Mouse (Mus musculus) MEL (cell line): ENCODE measurements around the gene Cdx2. TPM values are rescaled to one million over a fixed set of nuclear protein-coding genes. Genes with fewer than 3 reads are reported as not detected.

ENCODE experiments used
- DNase-seq: peaks from one replicate; pipeline ENCODE4 v3.0.0; 2011; ENCODE audit warnings: low read depth, low spot score
- H3K27ac ChIP-seq: 2 replicates; pipeline ENCODE4 v1.5.1; 2012; ENCODE audit warnings: low read depth, mild to moderate bottlenecking, control low read depth, low read length, moderate library complexity; ENCODE audit not compliant: control insufficient read depth
- H3K27me3 ChIP-seq, 2 experiments: fragments of 150-350 bp in 1 of 2; sonication (generic) in 1 of 2; 2 replicates each; pipeline ENCODE4 v1.6.1; 2012; ENCODE audit warnings: low read length in 2 of 2, mild to moderate bottlenecking in 2 of 2, improper control_type of control experiment in 1 of 2, moderate library complexity in 1 of 2; ENCODE audit not compliant: insufficient read depth in 2 of 2, control insufficient read depth in 1 of 2
- H3K36me3 ChIP-seq, 2 experiments: 2 replicates each; pipeline ENCODE4 v1.6.1; 2012 to 2014; ENCODE audit warnings: low read length in 2 of 2, improper control_type of control experiment in 1 of 2, inconsistent platforms in 1 of 2, mild to moderate bottlenecking in 1 of 2; ENCODE audit not compliant: insufficient read depth in 2 of 2, control insufficient read depth in 1 of 2
- H3K4me1 ChIP-seq, 2 experiments: fragments of 150-350 bp in 1 of 2; sonication (generic) in 1 of 2; 2 replicates each; pipeline ENCODE4 v1.6.1; 2012; ENCODE audit warnings: low read length in 2 of 2, improper control_type of control experiment in 1 of 2, mild to moderate bottlenecking in 1 of 2; ENCODE audit not compliant: insufficient read depth in 2 of 2, control insufficient read depth in 1 of 2
- H3K4me3 ChIP-seq, 2 experiments: fragments of 150-350 bp in 1 of 2; sonication (generic) in 1 of 2; 2 replicates each; pipeline ENCODE4 v1.5.1; 2012; ENCODE audit warnings: low read depth in 2 of 2, low read length in 2 of 2, mild to moderate bottlenecking in 2 of 2, moderate library complexity in 2 of 2, control low read depth in 1 of 2, improper control_type of control experiment in 1 of 2; ENCODE audit not compliant: control insufficient read depth in 1 of 2, insufficient read depth in 1 of 2
- H3K79me2 ChIP-seq: 2 replicates; pipeline ENCODE4 v1.6.1; 2012; ENCODE audit warnings: mild to moderate bottlenecking, low read length, moderate library complexity; ENCODE audit not compliant: control insufficient read depth, poor library complexity, insufficient read depth
- H3K9ac ChIP-seq: 2 replicates; pipeline ENCODE4 v1.6.1; 2012; ENCODE audit warnings: low read depth, mild to moderate bottlenecking, control low read depth, low read length, moderate library complexity; ENCODE audit not compliant: control insufficient read depth, poor library complexity, severe bottlenecking
- H3K9me3 ChIP-seq: fragments of 150-350 bp; sonication (generic); replicated peaks from 2 replicates; pipeline ENCODE4 v1.6.1; 2012; ENCODE audit warnings: mild to moderate bottlenecking, low read length, improper control_type of control experiment, moderate library complexity; ENCODE audit not compliant: insufficient read depth
- CTCF ChIP-seq, 3 experiments: IDR thresholded peaks in 2 of 3; conservative IDR thresholded peaks in 1 of 3; 2 replicates each; pipeline ENCODE4 v1.5.1; 2011 to 2012; ENCODE audit warnings: low read length in 3 of 3, low read depth in 2 of 3, mild to moderate bottlenecking in 2 of 3, improper control_type of control experiment in 1 of 3, inconsistent platforms in 1 of 3, mixed read lengths in 1 of 3, moderate library complexity in 1 of 3; ENCODE audit not compliant: control insufficient read depth in 1 of 3, insufficient read depth in 1 of 3, poor library complexity in 1 of 3, severe bottlenecking in 1 of 3
- EP300 ChIP-seq, 2 experiments: IDR thresholded peaks; 2 replicates each; pipeline ENCODE4 v1.6.1; 2011; ENCODE audit warnings: improper control_type of control experiment in 2 of 2, low read length in 2 of 2, low read depth in 1 of 2, mild to moderate bottlenecking in 1 of 2
- ETS1 ChIP-seq: IDR thresholded peaks from 2 replicates; pipeline ENCODE4 v1.6.1; 2012; ENCODE audit warnings: low read depth, mild to moderate bottlenecking, inconsistent platforms, low read length, improper control_type of control experiment, moderate library complexity
- GATA1 ChIP-seq: IDR thresholded peaks from 2 replicates; pipeline ENCODE4 v1.6.1; 2011; ENCODE audit warnings: low read depth, low read length, improper control_type of control experiment
- MAX ChIP-seq: IDR thresholded peaks from 2 replicates; pipeline ENCODE4 v1.6.1; 2011; ENCODE audit warnings: low read length, improper control_type of control experiment
- MYB ChIP-seq: IDR thresholded peaks from 2 replicates; pipeline ENCODE4 v1.6.1; 2011; ENCODE audit warnings: mild to moderate bottlenecking, low read depth, low read length, improper control_type of control experiment
- RAD21 ChIP-seq: IDR thresholded peaks from 2 replicates; pipeline ENCODE4 v1.6.1; 2011; ENCODE audit warnings: mild to moderate bottlenecking, low read depth, low read length, improper control_type of control experiment
- SMC3 ChIP-seq: IDR thresholded peaks from 2 replicates; pipeline ENCODE4 v1.6.1; 2011; ENCODE audit warnings: low read depth, low read length, improper control_type of control experiment
- ZC3H11A ChIP-seq: IDR thresholded peaks from 2 replicates; pipeline ENCODE4 v1.6.1; 2012; ENCODE audit warnings: low read depth, mild to moderate bottlenecking, inconsistent platforms, low read length, improper control_type of control experiment
- ZNF384 ChIP-seq: IDR thresholded peaks from 2 replicates; pipeline ENCODE4 v1.6.1; 2012; ENCODE audit warnings: low read depth, mild to moderate bottlenecking, inconsistent platforms, low read length, improper control_type of control experiment
- polyA plus RNA-seq, 2 experiments: library from polyadenylated mRNA; stranded (reverse) in 1 of 2; unstranded in 1 of 2; fragments of >175 nt in 1 of 2; fragments of >200 nt in 1 of 2; gene quantifications; 2 replicates each; pipeline versions ENCODE4 v1.2.1 to v1.2.4; 2012; ENCODE audit warnings: low replicate concordance in 2 of 2, low read depth in 1 of 2; ENCODE audit not compliant: insufficient read length in 2 of 2, insufficient read depth in 1 of 2, missing spikeins in 1 of 2
- total RNA-seq: library from RNA; depleted of rRNA; stranded (reverse); fragments of 300-350 nt; gene quantifications from 2 replicates; pipeline ENCODE4 v1.2.3, GENCODE M21; 2012

The Cdx2 gene
- total and polyA plus RNA-seq, 3 experiments, result not detected

DNA sequence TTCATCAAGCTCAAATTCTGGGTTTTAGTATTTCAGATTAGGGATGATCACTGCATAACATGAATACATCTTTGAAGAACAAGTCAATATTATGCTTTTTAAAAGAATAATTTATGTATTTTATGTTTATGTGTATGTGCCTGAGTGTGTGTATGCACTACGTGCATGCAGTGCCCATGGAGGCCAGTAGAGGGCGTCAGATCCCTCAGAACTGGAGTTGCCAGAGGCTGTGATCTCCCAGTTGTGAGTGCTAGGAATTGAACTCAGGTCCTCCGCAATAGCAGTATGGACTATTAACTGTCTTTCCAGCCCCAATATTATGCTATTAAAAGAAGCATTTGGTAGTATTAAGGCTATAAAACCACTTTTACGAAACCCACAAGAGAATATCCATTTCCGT is 20.6 kb upstream of the Cdx2 start:
- Histone ChIP-seq H3K27ac (no peak overlapping the region), H3K4me3 (no peak overlapping the region), H3K9me3 (no peaks in the 10 kb centered on the region), H3K79me2 (no peaks in the 10 kb centered on the region), H3K9ac (no peak overlapping the region), H3K36me3 (no peaks in the 10 kb centered on the region), H3K4me1 (no peaks in the 10 kb centered on the region), H3K27me3 (no peaks in the 10 kb centered on the region)
- TF ChIP-seq CTCF (IDR thresholded peaks at IDR 0.05 in 2 of 3, conservative IDR thresholded peaks at IDR 0.05 in 1 of 3; ENCODE audit: control insufficient read depth in 1 of 3, insufficient read depth in 1 of 3, low read depth in 2 of 3, low read length in 3 of 3, poor library complexity in 1 of 3, severe bottlenecking in 1 of 3), result peak in 2 of 3 experiments; percentile 12 to 13; a peak in 2 of 6 replicates
- no peak for TF ChIP-seq ZNF384
- no peak for TF ChIP-seq ETS1
- no peak for TF ChIP-seq MYB
- TF ChIP-seq GATA1, result no peak
- no peak for DNase-seq

DNA sequence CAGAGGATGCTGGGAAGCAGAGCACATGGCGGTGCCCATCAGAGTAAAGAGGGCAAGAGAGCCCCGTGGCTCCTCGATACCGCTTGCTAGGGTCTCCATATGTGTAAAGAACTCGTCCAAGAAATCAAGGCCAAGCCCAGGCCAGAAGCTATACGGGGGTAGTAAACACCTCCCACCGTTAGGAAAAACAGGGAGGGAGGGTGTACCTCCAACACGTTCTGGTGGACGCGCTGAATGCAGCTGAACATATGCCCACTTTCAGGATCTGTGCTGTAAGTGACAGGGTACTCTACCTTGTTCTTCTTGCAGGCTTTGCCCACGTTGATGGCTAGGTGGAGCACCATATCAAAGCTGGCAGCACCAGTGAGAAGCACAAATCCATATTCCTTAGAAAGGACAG is 18.9 kb upstream of the Cdx2 start:
- no peak overlapping the region for H3K9ac ChIP-seq
- no peaks in the 10 kb centered on the region for H3K9me3 ChIP-seq
- peaks cover 0 to 4% of the 10 kb centered on the region in 2 experiments; a peak in 2 of 4 replicates for H3K27me3 ChIP-seq
- no peaks in the 10 kb centered on the region for H3K4me1 ChIP-seq
- no peaks in the 10 kb centered on the region for H3K36me3 ChIP-seq
- TF ChIP-seq MAX, result no peak
- no peak for DNase-seq
- H3K4me3 ChIP-seq, result no peak overlapping the region
- H3K79me2 ChIP-seq, result no peaks in the 10 kb centered on the region
- no peak overlapping the region for H3K27ac ChIP-seq

DNA sequence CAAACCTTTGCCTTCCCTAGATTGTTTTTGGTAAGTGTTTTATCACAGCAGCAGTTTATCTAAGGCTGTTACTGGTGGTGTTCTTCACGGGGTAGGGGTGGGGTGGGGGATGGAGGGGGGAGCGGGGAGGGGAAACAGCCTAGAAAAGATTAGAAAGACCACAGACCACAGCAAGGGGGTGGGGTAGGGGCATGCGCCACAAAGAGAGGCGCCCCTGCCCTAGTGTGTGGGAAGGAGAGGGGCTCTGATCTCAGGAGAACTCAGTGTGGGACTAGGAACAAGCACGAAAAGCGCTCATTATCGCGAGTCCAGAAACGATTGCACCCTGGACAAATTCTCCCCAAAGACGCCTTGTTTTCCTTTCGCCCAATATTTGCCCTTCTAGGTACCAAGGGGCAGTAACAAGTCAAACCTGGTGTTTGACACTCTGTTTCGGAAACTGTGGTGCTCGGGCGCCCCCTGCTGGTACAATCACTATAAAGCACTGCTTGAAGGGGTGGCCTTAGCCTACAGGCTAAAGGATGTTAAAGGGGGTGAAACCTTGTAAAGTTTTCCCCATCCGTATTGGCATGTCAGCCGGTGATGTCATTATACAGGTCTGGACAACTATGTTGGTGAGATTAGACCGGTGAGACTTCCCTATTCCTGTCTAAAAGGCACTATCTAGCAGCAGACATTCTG is 16.3 kb upstream of the Cdx2 start:
- H3K4me3 ChIP-seq, result no peak overlapping the region
- TF ChIP-seq EP300 (IDR thresholded peaks at IDR 0.05; ENCODE audit: low read depth in 1 of 2, low read length in 2 of 2) (no peak), ZC3H11A (peak; percentile 67), CTCF (IDR thresholded peaks at IDR 0.05 in 2 of 3, conservative IDR thresholded peaks at IDR 0.05 in 1 of 3; ENCODE audit: control insufficient read depth in 1 of 3, insufficient read depth in 1 of 3, low read depth in 2 of 3, low read length in 3 of 3, poor library complexity in 1 of 3, severe bottlenecking in 1 of 3) (peak; percentile 95 to 96 (median 95)), SMC3 (peak; percentile 76), RAD21 (peak; percentile 85)
- TF ChIP-seq, all 39 proteins: peak for 4
- DNase-seq, result peak; percentile 83
- no peaks in the 10 kb centered on the region for H3K79me2 ChIP-seq
- H3K9ac ChIP-seq, result no peak overlapping the region
- H3K9me3 ChIP-seq, result no peaks in the 10 kb centered on the region
- no peaks in the 10 kb centered on the region for H3K4me1 ChIP-seq
- no peaks in the 10 kb centered on the region for H3K36me3 ChIP-seq
- no peak overlapping the region for H3K27ac ChIP-seq
- H3K27me3 ChIP-seq, result peaks cover 0 to 4% of the 10 kb centered on the region in 2 experiments; a peak in 2 of 4 replicates
